Mouse (Mus musculus) leukemia stem cell, adult 10-12 weeks (primary cell): ENCODE data around the gene Zfp672. TPM values are rescaled to one million over a fixed set of nuclear protein-coding genes. Genes with fewer than 3 reads are reported as not detected.

ENCODE experiments used
- polyA plus RNA-seq: library from polyadenylated mRNA; stranded (reverse); fragments of >175 nt; gene quantifications from 2 replicates; pipeline ENCODE4 v1.2.3, GENCODE M21; 2012; ENCODE audit warnings: low replicate concordance

The Zfp672 gene
- 10.0 and 24.2 TPM in 2 replicates for polyA plus RNA-seq

DNA sequence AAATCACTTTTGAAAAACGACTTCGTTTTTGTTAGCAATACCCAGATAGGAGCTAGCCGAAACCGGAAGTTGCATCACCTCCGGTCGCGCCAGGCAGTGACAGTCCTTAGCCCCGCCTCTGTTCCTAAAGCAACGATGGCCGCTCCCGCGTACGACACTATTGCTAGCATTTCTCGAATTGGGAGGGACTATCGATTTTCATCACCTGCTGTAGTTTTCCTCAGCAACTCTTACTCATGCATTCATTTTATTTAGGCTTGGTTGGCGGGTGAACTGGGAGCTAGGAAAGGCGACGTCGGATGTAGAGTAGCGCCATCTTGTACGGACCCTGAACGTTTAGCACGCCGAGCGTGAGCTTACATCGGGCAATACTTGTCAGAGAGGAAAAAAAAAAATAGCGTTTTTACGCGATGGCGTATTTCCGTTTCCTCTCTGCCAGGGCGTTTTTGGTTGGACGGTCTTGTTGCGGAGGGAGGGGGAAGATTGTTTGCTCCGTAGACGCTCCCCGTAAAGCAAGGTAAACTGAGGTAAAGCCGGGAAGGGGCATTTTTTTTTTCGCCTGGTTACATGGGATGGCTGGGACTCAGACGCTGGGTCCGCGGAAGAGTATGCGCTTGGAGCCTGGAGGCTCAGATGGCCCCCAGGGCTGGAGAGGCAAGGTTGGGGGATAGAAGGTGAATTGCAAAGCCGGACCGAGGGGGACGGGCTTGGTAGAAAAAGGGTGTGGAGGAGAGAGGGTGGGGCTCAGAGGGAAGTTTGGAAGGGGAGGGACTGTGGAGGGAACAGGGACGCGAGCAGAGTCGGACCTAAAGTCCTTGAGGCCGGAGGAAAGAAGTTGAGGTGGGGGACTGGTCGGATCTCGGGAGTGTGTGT is at the start of gene Zfp672, which contains the start of gene Sh3bp5l:
Gene Zfp672 (minus strand): TSS at position 64 of the 873 bp plus-strand sequence.
Gene Sh3bp5l (plus strand): TSS at position 449 of the 873 bp plus-strand sequence.

DNA sequence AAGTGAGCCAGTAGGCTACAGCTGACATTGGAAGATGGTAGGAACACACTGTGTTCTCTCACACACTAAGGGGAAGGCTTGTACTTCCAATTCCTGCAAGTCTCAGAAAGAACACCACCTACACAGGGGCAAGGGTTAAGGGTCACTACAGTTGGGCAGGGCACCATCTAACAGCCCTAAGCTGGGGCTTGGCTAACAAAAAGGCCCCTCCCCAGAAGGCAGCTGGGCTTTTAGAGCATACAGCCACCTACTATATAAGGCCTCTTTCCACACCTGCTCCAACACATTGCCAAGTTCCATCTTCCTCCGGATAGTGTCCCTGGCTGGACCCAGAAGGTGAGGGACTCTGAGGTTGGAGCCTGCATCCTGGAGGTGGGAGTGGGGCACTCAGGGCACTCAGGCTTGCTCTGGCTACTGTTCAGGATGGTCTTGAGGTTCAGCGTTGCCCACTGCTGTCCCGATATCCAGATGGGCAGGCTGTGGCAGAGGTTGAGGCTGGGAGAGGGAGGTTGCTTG is 48.7 kb upstream of the Zfp672 start, which contains the start of gene Lypd8:
Gene Lypd8 (plus strand): TSS at position 281 of the 516 bp plus-strand sequence.

DNA sequence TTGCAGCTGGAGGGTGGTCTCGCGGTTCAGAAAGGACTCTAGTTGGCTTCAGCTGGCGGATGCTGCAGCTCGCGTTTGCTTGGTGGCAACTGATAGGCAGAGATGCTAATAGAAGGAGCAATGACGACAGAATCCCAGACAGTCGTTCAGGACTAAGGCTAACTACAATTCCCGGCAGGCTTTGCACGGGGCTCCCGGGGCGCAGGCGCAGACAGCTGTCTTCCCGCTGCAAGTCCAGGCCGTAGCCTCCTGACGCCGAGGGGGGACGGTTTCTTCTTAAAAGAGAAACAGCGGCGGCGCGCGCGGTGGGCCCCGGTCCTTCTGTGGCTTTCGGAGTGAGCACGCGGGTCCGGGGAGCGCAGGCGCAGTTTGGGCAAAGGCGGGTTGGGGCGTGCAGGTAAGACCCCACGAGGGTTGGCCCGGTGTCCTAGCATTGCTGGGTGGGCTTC is 23.3 kb downstream of the Zfp672 start, which contains the start of gene Zfp692:
Gene Zfp692 (plus strand): TSS at position 210 of the 449 bp plus-strand sequence.

DNA sequence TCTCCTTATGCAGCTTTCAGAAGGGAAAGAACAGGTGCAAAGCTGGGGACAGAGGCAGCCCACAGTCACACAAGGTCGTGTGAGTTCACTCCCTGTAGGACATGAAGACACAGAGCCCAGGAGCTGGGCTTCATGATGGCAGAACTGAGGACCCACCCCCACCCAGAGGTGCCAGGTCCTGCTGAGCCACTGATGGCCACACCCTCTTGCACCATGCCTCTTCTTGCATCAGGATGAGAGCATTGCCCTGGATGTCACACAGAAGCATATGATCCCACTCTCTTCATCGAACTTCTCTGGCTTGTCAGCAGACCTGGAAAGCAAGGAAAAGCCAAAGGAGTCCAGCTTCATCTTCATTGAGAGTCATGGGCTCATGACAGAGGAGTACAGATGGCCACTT is 55.6 kb downstream of the Zfp672 start, which contains the start of gene 4930438A08Rik:
Gene 4930438A08Rik (plus strand): TSS at position 228 of the 400 bp plus-strand sequence.

Other genes with a start within 250 kb of the Zfp672 start
- gene Gm12248, start 237.2 kb downstream of the Zfp672 start, polyA plus RNA-seq, result not detected in 2 replicates
- gene Cnot8, start 226.2 kb downstream of the Zfp672 start, polyA plus RNA-seq, result 1.4 and 1.8 TPM in 2 replicates
- gene Gemin5, start 161.8 kb downstream of the Zfp672 start, polyA plus RNA-seq, result 5.4 and 15.5 TPM in 2 replicates
- 9.7 and 17.5 TPM in 2 replicates for gene Mrpl22, start 158.7 kb downstream of the Zfp672 start, polyA plus RNA-seq
- gene Igtp, start 130.8 kb downstream of the Zfp672 start, polyA plus RNA-seq, result 3.9 and 13.2 TPM in 2 replicates
- 0.48 and 4.8 TPM in 2 replicates for gene Irgm2, start 130.7 kb downstream of the Zfp672 start, polyA plus RNA-seq
- gene 4930438A08Rik, start 55.5 kb downstream of the Zfp672 start, polyA plus RNA-seq, result 0.10 TPM in 1 of 2 replicates, not detected in the other
- gene Zfp692, start 23.3 kb downstream of the Zfp672 start, polyA plus RNA-seq, result 25.2 and 34.0 TPM in 2 replicates
- gene Sh3bp5l, start 385 bp upstream of the Zfp672 start, polyA plus RNA-seq, result 21.9 and 39.3 TPM in 2 replicates
- gene Lypd8, start 48.7 kb upstream of the Zfp672 start, polyA plus RNA-seq, result not detected in 2 replicates
- not detected in 2 replicates for gene 1810065E05Rik, start 90.8 kb upstream of the Zfp672 start, polyA plus RNA-seq
- gene Gm12253, start 102.2 kb upstream of the Zfp672 start, polyA plus RNA-seq, result not detected in 2 replicates
- not detected in 2 replicates for gene Lypd9, start 122.6 kb upstream of the Zfp672 start, polyA plus RNA-seq
- gene Olfr30, start 131.9 kb upstream of the Zfp672 start, polyA plus RNA-seq, result not detected in 2 replicates
- gene Olfr332, start 162.2 kb upstream of the Zfp672 start, polyA plus RNA-seq, result not detected in 2 replicates
- gene Olfr331, start 172.2 kb upstream of the Zfp672 start, polyA plus RNA-seq, result not detected in 2 replicates
- not detected in 2 replicates for gene Olfr330, start 204.5 kb upstream of the Zfp672 start, polyA plus RNA-seq
- not detected in 2 replicates for gene Olfr329-ps, start 216.1 kb upstream of the Zfp672 start, polyA plus RNA-seq
- gene Olfr328, start 225.3 kb upstream of the Zfp672 start, polyA plus RNA-seq, result not detected in 2 replicates
- not detected in 2 replicates for gene Olfr224, start 240.2 kb upstream of the Zfp672 start, polyA plus RNA-seq
- gene Olfr325, start 247.4 kb upstream of the Zfp672 start, polyA plus RNA-seq, result not detected in 2 replicates